Mouse (Mus musculus): ENCODE measurements at regions not wholly inside any gene's neighbourhood (a gene's known extent, or its start where the extent isn't known, plus 50 kb on each side); places are given as distances from the start of the nearest gene placed in this dataset.

- DNase-seq = no peak
- intact Hi-C loops (cut with DNase I) = no loop called here
Measured at GRCm38 (mm10) chr7:70593027-70593426, 226.5 kb upstream of the Nr2f2 start.

- intact Hi-C loops (cut with DNase I) = no loop called here
- no peak for DNase-seq
Measured at GRCm38 (mm10) chr7:70591361-70592256, 225.1 kb upstream of the Nr2f2 start.

- intact Hi-C loops (cut with DNase I) = no loop called here
- DNase-seq = no peak
Measured at GRCm38 (mm10) chr7:70589713-70590112, 223.2 kb upstream of the Nr2f2 start.

- intact Hi-C loops (cut with DNase I) = no loop called here
- DNase-seq = no peak
Measured at GRCm38 (mm10) chr7:70588061-70588460, 221.5 kb upstream of the Nr2f2 start.

DNA sequence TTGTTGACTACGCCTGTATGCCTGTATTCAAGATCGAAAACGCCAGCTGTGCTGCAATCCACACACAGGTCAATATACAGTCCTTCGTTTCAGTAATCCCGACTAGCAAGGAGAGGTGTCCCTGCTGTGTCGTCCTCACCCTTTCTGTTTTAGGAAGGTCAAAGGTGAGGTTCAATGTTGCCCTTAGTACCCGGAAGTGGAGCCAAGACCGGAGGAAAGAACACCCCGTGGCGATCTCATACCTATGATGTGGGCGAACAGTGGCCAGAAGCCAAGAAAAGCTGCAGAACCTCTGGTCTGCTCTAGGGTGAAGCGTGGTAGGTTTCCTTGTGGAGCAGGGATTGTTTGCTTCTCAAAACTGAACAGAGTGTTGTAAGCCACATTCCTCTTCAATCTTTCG, 217.9 kb upstream of the Nr2f2 start:
- intact Hi-C loops (cut with DNase I) = no loop called here
- no peak for DNase-seq

DNA sequence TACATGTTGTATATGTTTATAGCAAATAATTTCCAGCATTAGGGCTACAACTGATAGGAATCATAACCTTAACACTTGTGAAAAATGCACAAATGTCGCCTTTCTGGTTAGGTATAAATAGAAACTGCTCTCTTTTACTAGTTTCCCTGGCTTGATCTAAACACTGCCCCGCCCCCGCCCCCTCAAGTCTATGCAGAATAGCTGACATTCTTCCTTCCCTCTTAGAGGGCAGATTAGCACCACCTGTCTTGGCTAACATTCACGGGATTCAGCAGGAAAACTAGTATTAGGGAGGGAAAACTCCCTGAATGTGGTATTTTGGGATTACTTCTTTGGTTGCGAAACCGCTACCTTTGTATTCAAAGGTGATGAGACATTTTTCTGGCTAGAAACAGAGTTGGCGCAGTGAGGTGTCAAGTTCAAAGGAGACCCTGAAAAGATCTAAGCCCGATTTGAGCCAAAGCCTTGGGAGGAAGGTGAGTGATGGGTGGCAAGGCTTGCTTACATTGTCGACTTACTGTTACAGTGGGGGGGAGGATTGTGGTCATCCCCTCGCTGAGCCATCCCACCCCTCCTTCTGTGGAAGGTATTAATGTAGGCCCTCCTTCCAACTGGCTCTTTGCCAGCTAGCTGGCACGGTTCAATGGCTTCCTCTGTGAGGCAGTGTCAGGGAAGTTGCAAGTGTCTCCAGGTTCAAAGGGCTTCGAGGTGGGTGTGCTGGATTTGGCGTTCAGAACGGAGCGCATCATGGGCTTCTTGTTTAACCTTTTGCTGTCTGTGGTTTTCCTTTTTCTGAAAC, 209.8 kb upstream of the Nr2f2 start:
- DNase-seq = peak; percentile 14 to 15
- intact Hi-C loops (cut with DNase I) = no loop called here

DNA sequence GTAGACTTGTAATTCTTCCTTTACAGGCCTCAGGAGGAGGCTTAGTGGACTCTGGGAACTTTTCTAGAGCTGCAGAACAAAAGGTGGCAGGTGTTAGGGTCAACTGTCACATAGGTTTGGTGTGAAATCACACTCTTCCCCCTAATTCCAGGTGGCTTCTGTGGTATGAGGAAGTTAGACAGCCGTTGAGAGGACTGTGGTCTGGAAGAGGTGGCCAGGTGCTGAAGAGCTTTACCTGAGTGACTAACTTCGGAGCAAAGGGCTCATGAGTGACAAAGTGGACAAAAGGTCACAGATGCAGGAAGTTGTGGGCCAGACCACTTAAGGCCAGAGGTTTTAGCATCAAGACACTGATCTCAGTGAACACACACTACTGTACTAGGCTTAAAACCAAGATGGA, 209.1 kb upstream of the Nr2f2 start:
- intact Hi-C loops (cut with DNase I) = no loop called here
- no peak for DNase-seq

- intact Hi-C loops (cut with DNase I) = no loop called here
- no peak for DNase-seq
Measured at GRCm38 (mm10) chr7:70574194-70574593, 207.7 kb upstream of the Nr2f2 start.

- intact Hi-C loops (cut with DNase I) = no loop called here
Measured at GRCm38 (mm10) chr7:70565034-70565433, 198.5 kb upstream of the Nr2f2 start.

GRCm38 (mm10) chr7:70548936-70549450, 182.5 kb upstream of the Nr2f2 start:
- intact Hi-C loops (cut with DNase I) = no loop called here
- DNase-seq = no peak

More at GRCm38 (mm10) chr7:70565034-70565433, 198.5 kb upstream of the Nr2f2 start:
- no peak for DNase-seq

GRCm38 (mm10) chr7:70541881-70542665, 175.5 kb upstream of the Nr2f2 start:
- intact Hi-C loops (cut with DNase I) = no loop called here
- no peak for DNase-seq

DNA sequence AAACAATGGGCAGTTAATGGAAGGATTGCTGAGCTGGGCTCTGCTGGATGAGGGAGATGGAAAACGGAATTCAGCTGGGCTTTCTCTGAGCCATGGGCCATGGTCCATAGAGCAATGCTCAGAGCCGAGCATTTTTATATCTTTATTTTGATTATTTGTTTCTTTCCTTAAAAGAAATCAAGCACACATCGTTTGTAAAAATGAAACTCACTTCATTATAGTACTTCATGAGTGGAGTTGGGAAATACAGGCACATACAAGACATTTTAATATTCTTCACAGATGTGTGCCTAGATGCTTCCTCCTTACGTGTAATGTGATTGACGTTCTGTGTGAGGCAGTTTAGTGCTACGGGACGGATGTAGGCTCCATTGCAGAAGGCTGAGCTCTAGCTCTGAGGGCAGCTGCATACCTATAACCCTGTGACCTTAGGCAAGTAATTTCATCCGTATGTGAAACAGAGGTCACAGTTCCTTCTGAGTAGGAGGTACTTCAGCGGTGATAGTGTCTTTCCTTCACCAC, 172.6 kb upstream of the Nr2f2 start:
- DNase-seq = no peak
- intact Hi-C loops (cut with DNase I) = no loop called here

DNA sequence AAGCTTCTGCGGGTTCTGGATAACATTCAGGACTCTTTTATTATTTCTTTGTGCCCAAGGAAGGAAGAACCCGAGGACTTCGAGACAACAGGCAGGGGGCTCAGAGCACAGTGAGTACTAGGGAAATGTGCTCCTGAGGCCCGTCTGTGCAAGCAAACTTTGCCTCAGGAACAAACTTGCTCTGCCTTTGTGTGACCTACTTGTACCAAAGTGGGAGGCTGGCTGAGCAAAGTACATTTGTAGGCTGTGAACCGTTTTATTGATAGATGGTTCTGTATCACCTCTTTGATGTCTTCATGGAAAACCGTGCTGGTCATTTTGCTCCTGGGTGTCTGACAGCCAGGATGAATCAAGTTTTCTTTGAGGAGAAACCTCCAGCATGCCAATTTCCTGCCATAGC, 169.5 kb upstream of the Nr2f2 start:
- DNase-seq = no peak
- intact Hi-C loops (cut with DNase I) = no loop called here

GRCm38 (mm10) chr7:70533552-70533951, 167.0 kb upstream of the Nr2f2 start:
- no peak for DNase-seq

DNA sequence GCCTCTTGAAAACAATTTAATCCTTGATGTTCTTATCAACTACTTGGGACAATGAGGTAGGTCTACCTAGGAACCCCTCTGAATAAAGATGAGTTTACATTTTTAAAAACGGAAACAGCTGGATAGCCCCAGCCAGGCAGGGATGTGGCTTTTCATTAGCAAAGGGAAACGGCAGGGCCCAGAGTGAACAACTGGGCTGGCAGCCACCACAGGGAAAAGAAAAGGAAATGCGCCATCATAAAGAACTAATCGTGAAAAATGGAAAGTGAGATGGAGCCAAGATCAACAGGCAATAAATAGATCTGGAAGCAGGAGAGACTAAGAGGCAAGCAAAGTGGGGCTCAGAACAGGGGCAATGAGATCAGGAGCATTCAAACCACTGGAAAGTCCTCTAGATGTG, 161.4 kb upstream of the Nr2f2 start:
- DNase-seq = peak; percentile 13 to 18
- intact Hi-C loops (cut with DNase I) = no loop called here

More at GRCm38 (mm10) chr7:70533552-70533951, 167.0 kb upstream of the Nr2f2 start:
- intact Hi-C loops (cut with DNase I) = no loop called here

DNA sequence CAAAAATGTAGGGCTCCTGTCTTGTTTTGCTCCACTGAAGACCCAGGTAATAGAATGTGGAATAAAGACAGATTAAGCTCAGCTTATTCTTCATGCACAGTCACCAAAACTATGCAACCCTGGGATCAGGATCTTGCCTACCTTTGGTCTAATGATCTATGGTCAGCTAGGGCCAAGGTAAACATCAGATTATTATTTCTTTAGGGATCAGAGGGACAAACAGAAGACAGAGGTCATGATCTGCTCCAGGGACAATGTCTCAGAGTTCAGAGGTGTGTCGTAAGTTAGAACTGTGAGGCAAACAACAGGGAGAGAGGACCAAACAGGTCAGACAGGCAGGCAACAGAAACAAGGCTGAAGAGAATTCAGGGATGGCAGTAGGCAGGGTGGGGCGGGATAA, 158.8 kb upstream of the Nr2f2 start:
- intact Hi-C loops (cut with DNase I) = no loop called here
- no peak for DNase-seq

DNA sequence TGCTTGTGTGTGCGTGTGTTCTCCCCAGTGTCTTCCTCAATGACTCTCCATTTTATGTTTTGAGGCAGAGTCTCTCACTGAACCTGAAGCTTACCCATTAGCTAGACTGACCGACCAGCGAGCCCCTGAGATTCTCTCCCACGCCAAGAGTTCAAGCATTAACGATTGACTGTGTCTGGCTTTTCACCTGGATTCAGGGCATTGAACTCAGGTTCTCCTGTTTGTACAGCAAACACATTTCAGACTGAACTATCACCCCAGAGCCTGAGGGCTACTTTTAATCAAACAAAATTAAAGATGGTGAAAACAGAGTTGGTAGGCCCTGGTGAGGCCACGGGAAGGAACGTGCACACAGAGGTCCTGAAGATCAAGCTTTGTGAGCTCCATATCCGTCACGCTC, 158.2 kb upstream of the Nr2f2 start:
- intact Hi-C loops (cut with DNase I) = no loop called here
- DNase-seq = no peak

DNA sequence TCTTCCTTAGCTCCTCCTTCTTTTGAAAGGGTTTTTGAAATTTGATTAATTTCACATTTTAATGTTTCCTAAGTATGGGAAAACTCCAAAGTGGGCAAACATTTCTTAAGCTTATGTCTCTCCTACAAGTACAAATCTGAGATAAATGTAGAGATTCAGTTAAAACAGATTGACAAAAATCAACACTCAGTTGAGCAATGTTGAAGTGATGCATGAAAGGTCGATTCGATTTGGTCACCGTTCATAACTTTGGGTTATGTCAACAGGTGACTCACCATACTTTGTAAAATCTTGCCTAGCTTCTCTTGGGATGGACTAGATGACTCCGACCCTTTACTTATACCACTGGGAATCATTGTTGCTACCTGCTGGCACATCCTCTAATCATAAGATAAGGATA, 157.7 kb upstream of the Nr2f2 start:
- DNase-seq = no peak
- intact Hi-C loops (cut with DNase I) = no loop called here

- intact Hi-C loops (cut with DNase I) = no loop called here
- DNase-seq = no peak
Measured at GRCm38 (mm10) chr7:70516741-70517140, 150.2 kb upstream of the Nr2f2 start.

- no peak for DNase-seq
Measured at GRCm38 (mm10) chr7:70515341-70515851, 148.9 kb upstream of the Nr2f2 start.

More at GRCm38 (mm10) chr7:70515341-70515851, 148.9 kb upstream of the Nr2f2 start:
- intact Hi-C loops (cut with DNase I) = no loop called here

All from heart, postnatal 10 days (tissue).